Mouse (Mus musculus) gastrocnemius, postnatal 25 days (tissue): ENCODE results near the gene Astn1. TPM values are rescaled to one million over a fixed set of nuclear protein-coding genes. Genes with fewer than 3 reads are reported as not detected.

Experiments used
- DNase-seq: peaks from one replicate; pipeline ENCODE4 v3.0.0; 2022
- total RNA-seq, 2 experiments: library from RNA; stranded (reverse); gene quantifications; 1 replicate in 1 of 2; 2 replicates in 1 of 2; pipeline ENCODE4 v1.2.3; 2021

The Astn1 gene
- total RNA-seq, 2 experiments from 2014 or later = 0.21 TPM; not detected in 1

DNA sequence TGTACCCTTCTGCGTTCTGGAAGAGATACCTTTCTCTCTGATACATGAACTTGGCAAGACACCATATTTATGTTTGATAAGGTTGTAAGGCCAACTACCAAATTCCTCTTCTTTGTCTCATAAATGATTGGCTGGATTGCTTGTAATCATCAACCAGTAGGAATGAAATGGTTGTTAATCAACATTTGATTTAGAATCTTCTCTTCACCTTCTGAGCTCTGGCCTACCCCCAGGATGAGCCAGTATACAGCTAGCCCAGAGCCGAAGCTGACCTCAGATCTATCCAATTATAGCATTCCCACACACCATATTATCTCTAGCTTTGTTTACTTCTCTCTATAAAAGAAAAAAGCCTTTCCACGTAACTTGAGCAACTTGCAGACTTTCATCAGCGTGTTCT lies 270.9 kb downstream of the Astn1 start:
- DNase-seq = no peak

DNA sequence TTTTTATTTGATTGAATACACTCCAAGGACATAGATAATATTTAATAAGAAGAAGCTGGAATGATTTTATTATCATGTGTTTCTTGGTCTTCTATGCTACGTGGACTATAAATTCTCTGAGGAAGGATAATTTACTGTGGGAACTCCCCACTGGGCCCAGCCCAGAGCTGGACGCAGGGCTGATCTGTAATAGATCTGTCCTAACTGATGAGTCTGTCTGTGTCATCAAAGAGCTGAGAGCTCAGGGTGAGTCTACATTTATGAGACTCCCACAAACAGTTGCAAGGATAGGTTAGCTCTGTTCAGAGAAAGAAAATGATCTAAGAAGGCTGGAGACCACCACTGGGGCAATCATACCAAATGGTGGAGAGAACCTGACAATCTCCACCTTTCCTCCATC lies 271.4 kb downstream of the Astn1 start:
- no peak for DNase-seq

DNA sequence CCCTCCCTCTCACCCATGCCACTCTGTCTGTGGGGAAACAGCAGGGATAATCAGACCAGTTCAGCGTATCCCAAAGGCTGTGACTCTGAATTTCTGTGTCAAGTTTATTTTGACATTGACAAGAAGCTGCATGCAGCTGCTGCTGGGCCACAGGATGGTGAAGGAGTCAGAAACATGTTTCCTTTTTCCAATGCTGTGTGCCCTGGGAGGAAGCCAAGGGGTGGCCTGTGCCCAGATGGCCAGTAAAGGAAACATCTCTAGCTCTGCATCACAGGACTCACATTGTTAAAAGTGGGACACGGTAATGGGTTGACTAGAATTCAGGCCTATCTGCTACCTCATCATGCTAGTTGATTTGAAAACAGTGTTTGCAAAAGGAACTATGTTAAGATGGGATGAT lies 279.2 kb downstream of the Astn1 start:
- no peak for DNase-seq

DNA sequence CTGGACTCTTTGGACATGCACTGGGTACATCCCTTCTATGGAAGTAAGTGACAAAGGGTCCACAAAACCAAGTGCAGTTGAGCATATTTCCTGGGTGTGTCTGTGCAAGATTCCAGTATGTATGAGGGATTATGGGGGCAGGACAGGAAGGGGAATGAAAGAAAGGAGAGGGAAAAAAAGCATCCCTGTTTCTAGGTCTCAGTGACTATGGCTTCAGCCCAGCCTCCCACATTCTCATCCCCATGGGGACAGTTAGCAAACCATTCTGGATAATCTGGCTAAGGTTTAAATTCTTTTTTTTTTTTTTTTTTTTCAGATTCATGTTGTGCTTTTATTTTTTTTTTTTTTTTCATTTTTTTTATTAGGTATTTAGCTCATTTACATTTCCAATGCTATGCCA lies 280.2 kb downstream of the Astn1 start:
- DNase-seq = no peak

DNA sequence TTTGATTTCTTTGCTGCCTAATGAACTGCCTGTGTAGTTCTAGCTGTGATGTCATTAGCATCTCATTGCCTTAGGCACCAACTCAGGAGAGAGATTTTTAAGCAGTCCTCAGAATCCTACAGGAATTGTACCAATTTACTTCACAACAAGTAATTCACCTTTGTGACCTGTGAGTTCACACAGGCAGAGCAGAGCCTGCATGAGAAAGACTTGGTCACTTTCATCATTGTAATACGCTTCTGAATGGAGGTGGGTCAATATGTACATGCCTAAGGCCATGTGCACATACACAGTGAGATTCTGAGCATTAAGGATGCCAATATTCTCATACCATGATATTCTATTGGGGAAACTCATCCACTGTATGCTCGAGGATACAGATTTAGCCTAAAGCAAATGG lies 290.7 kb downstream of the Astn1 start:
- no peak for DNase-seq

DNA sequence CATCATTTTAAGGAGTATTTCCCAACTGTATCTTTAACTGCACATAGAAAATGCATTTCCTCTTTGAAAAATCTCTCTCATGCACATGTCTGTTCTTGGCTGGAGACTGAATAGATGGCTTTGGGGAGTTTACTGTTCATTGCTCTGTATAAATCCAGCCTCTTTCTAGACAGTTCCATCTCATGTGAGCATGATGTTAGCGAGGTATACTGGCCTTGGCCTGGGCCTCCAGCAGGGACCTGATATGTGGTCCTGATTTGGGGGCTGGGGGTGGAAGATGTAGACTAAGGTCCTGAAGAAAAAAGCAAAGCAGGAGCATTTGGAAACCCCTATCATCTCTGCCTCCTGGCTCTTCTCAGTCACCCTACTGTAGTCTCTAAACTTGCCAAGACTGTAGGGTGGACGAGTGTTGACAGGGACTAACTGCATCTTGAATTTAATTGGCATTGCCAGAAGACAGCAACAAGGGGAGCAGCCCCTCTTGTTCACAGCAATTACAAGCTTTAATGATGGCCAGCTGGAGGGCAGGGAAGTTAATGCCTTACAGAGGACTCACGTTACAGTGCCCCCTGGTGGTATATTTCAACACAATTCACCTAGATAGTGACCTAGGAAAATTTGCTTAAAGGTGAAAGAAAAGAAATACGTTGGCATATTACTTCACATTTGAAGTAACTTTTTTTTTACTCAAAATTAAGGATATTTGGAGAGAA lies 291.9 kb downstream of the Astn1 start:
- DNase-seq = no peak

DNA sequence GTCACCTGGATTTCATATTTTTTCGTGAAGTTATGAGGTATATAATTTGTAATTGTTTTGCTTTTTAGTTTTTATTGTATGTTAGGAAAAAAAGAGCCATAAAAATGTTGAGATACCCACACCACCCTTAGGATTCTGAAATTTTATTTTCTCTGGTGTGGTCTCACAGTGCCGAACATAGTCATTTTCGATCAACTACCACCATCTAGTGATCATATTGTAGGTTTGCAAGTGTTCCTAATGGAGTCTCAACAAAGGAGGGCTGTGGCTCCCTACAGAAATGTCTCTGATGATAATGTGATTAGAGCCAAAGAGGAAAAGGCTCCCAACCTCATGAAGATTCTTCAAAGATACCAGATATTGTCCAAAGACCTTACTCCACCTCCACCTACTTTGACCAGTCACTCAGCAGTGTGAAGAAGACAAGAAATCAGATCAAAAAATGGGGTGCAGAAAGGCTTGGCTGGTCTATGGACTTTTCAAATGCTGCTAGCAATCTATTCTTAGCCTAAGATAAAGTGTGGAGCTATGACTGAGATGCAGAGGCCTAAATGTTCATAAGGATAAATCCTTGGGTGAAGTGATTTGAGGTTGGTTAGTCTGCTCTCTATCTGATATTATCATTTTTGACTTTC lies 292.6 kb downstream of the Astn1 start:
- no peak for DNase-seq

DNA sequence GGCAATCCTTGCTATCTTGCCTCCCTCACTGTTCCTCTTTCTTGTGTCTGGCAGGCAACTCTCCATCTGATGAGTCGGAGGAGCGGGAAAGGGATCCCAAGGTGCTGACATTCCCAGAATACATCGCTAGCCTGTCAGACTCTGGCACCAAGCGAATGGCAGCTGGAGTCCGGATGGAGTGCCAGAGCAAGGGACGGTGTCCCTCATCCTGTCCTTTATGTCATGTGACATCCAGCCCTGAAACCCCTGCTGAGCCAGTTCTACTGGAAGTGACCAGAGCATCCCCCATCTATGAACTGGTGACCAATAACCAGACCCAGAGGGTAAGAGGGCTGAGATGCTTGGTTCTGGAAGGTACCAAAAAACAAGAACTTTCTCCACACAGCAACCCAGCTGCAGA lies 294.9 kb downstream of the Astn1 start:
- no peak for DNase-seq

DNA sequence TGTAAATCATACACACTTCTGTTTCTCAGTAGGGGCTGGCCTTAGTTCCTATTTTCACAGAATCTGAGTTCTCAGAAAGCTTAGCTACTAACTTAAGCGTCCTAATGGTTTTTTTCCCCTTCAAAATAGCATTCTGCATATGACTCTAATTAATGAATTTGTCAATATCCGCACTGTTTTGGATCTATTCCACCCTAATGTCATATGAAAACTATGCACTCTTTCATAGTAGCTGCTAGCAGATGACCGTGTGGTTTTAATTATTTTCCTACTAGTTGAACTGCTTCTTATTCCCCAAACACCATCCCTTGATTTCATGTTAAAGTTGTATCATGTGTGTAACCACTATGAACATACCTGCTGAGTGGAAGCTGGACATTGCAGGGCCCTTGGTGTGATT lies 303.9 kb downstream of the Astn1 start:
- DNase-seq = no peak

DNA sequence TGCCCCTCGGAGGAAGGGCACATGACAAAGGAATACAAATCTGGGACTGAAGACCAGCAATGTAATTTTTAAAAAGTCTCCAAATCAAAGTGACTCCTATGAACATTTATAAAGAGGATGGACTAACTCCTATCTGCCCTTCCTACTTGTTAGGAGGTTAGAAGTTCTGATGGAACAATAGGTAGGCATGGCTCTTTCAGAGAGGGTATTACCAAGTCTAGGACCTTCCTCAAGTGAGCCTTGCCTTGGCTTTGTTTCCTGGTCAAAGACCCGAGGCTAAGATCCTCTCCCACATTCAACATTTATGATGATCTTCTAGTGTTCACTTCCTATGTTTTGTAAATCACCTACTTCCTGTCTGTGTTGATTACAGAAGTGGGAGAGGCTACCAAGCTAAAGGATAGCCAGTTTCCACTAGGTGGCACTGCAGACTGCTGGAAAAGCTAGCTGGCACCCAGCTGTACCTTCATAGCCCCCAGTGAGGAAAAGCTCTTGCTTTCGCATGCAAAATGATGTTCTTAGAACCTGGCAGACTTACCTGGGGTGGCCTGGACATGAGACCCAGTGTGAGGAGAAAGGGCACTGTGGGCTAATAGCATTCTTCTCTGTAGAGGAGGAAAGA lies 308.0 kb downstream of the Astn1 start:
- peak; percentile 30 for DNase-seq

DNA sequence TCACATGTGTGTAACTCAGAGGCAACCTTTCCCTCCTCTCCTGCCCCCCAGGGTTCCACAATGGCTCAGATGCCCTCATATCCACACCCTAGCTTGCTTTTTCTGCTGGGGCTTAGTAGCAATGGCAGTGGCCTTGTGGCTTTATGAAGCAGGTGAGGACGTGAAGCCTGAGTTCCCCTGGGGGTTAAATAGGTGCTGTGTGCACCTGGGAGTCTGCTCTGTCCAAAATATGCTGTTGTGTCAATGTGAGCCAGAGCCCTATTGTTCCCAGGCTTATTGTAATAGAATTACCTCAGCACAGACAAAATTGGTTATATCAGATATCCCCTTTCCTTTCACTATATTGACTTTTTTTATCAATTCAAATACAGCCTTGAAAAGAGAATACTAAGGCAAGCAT lies 325.7 kb downstream of the Astn1 start:
- DNase-seq = no peak

DNA sequence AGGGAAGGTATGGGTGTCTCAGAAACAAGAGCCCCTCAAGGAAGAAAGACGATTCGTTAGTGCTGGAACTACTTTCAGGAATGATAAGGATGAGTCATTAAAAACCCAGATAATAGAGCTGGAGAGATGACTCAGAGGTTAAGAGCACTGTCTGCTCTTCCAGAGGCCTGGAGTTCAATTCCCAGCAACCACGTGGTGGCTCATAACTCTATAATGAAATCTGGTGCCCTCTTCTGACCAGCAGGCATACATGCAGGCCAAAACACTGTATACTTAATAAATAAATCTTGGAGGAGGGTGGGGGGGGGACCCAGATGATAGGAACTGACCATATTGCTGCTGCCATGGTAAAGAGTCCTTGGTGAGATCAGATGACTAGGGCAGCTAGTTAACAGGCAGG lies 335.4 kb downstream of the Astn1 start:
- DNase-seq = no peak

DNA sequence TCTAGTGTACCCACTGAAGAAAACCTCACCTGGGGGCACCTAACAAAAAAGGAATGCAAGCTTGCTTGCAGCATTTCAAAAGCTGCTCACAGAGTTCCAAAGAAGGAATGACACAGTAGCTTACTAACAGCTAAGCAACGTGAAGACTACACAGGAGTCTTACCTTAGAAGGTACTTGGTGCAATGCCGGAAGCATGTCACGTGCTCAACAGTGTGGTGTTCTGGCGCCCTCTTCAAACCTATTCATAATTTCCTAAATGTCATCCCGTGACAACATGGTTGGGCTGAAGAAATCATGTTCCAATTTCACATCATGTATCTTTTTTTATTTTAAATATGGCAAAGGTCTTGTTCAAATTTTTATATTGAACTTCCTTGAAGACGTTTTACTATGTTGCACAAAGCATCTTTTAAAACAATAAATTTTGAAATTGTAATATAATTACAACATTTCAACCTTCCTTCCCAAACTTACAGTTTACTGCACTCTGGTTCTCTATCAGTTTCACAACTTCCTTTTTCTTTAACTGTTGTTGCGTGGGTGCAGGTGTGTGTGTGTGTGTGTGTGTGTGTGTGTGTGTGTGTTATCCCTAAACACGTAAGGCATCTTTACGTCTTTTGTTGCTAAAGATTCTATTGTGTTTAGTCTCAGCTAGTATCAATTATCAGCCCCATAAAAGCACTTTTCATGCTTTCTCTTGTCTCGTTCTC lies 335.9 kb downstream of the Astn1 start:
- DNase-seq = no peak

DNA sequence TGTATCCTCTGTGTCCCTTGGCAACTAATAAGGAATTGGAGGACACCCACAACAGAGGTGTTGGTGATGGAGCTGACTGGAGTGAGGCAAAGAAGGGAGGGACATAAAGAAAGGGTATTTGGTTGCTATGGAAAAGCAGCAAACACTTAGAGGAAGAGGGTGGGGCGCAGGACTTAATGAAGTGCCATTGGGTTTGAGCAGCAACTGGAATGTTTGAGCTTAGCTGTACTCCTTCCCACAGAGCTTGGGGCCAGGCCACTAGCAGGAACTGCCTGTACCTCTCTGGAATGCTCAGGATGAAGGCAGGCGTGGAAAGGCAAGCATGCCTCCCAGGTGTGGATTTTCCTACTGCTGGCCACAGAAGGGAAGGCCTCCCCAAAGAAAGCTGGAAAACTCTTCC lies 337.2 kb downstream of the Astn1 start:
- no peak for DNase-seq

DNA sequence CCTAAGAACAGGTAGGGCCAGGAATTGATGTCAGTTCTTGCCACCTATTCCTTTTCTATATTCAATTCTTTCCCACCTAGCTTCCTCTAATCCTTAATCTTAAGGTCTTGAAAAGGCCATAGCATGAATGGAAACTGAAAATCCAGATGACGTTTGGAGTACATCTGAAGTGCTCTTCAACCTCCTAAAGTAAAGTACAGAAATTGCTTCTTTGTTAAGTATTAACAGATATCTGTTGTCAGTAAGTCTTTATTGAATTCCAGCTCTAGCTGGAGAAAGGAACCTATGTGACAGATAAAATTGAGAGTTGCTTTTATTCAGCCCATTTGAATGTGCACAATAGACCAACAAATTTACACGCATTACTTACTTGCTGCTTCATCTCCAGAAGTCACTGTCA lies 338.1 kb downstream of the Astn1 start:
- no peak for DNase-seq

DNA sequence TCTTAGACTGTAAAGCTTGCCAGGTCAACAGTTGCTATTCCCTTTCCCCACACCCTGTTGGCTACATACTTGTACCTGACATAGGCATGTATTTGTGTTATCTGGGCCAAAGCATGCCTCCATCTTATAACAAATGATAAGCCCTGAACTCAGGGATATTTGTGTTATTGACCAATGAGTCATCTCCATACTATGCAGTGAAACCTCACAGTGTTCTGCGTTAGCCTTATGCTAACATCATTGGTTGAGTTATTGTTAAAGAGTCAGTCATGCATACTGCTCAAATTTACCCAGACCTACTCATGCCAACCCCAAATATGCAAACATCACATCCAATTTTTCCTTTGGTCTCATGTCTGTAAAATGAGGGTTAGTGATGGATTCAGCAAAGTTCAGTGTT lies 339.3 kb downstream of the Astn1 start:
- no peak for DNase-seq

DNA sequence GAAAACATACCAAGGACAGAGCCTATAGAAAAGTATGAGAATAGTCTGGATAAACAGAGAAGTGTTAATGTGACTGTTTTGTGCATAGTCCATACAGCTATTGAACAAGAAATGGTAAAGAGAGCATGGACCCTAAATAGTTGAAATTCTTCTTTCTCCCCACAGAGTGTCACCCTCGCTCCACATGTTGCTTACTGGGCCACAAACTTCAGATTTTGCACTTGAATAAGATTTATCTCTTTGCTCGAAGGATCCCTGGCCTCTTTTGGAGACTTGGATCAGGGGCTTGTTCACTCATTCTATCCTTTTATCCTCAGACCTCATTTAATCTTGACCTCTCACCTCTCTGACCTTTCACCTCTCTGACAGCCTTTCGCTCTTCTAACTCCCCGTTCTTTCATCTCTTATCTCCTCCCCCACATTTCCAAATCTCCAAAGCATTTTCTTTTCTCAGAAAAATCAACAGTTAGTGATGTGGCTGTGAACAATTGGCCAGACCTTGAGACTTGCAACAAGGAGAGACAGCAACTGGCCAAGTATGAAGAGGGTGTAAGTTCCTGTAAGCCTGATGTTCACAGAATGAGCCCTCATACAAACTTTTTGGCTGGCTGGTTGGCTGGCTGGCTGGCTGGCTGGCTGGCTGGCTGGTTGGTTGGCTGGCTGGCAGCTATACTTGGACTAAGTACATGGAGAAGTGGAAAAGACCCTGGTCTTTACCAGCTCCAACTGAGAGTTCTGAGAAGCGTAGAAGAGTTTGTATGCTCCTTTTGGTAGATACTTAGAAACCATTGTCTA lies 351.4 kb downstream of the Astn1 start:
- DNase-seq = peak; percentile 29

DNA sequence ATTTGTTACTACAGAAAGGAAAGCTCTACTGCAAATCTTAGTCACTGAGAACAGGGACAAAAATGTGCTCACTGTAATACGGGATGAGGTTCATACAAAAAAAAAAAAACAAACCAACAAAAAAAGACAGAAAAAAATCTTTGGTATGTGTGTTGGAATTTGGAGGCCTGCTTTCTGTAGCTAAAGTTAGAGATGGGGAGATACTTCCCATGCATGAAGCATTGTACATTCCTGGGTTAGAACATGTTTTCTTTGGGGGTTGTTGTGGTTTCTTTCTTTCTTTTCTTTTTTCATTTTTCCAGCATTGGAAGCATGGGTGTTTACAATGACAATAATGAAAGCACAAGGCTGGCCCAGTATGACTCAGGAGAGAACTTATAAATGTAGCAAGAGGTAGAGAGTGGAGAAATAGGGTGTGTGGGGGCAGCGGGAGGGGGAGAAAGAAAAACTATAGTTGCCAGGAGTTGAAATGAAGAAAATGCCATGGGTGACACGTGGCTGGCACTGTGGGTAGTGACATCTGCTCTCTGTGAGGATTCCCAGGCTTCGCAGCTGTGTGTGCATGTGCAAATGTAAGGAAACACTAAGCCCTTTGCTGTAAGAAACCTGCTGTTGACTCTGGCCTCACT lies 370.9 kb downstream of the Astn1 start:
- no peak for DNase-seq

DNA sequence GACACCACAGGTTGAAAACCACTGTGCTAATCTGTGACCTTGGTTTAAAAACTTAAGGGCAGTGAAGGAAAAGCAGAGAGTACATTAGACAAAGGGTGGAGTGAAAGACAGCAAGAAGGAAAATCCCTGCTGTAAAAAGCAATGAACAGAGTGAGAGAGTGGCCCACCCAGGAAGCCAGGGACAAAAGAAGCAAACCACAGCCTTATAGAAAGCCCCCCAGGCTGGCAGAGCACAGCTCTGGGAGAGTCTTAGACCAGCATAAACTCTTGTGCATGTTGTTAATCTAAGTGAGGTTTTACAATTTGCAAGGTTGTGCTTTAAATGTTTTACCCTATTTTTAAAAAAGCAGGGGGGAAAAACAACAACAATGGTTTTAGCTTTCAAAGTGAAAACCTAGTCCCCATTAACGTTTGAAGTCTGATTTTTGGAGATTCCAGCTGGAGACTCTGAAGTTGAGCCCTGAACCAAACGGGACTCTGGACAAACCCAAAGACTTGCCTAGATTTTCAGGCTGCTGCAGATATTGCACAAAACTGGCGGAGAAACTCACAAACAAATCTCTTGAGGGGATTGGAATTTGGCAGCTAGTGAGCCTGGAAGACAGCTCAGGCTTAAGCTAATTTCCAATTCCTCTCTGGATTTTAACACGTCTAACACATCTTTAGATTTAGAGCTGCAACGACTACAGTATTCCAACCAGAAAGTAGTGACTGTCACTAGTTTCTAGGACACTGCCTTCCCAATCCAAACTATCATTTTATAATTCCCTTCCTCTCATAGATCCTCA lies 377.3 kb downstream of the Astn1 start:
- DNase-seq = peak; percentile 53

DNA sequence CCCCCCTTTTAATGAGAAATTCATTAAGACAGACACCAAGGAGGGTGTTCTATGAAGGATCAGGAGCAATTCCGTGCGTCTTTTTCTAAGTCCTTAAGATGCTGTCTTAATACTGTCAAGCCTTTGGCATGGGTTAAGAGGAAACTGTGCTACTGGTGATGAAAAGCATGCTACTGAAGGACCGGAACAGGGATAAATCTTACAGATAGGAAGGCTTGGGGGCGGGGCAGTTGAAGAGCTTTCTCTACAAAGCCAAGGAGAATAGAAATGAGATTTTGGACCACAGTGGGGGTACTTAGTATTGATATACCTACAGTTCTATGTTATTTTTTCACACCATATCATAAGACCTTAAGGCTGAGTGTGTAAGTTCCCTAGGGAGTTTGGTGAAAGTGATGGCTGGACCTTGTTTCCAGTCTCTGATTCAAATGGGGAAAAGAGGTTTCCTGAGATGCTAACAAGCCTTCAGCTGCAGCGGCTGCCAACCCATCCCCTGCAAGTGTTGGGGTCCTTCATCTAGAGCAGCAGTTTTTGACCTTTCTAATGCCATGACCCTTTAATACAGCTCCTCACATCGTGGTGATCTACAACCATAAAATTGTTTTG lies 378.2 kb downstream of the Astn1 start:
- no peak for DNase-seq

DNA sequence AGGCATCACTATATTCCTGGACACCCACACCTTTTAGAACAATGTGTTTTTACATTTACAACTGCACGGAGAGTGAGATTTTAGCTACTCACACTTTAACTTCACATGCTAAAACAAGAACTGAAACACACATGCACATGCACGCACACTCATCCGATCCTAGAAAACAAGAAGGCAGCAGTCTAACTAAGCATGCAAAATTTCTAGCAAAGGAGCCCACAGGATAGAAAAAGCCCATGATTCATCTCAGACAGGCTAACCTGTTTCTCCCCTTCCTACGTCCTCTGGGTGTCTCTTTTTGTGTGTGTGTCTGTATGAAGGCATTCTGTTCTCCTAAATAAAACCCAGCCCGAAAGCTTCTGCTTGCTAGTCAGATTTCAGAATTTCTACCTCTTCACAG lies 378.9 kb downstream of the Astn1 start:
- DNase-seq = no peak
